Mouse (Mus musculus) left cerebral cortex, postnatal 25 days (tissue): Measurements from ENCODE around the gene Slc39a11. TPM values are rescaled to one million over a fixed set of nuclear protein-coding genes. Genes with fewer than 3 reads are reported as not detected.

Source experiments
- DNase-seq, 2 experiments: peaks; one replicate each; pipeline ENCODE4 v3.0.0; 2022; ENCODE audit warnings: low spot score in 2 of 2, mixed read lengths in 1 of 2
- intact Hi-C: fragments of 180-260 bp; cut with DNase I; formaldehyde crosslinking; loops from one replicate; pipeline ENCODE4 v1.15.1; 2025
- total RNA-seq, 2 experiments: library from RNA; stranded (reverse); gene quantifications; 2 replicates each; pipeline ENCODE4 v1.2.3; 2021

The Slc39a11 gene
- total RNA-seq, 2 experiments from 2014 or later: 11.4 to 13.9 TPM

- peak; percentile 51 to 78 for DNase-seq
Observed at GRCm38 (mm10) chr11:113339770-113340169, 310.1 kb downstream of the Slc39a11 start.

DNA sequence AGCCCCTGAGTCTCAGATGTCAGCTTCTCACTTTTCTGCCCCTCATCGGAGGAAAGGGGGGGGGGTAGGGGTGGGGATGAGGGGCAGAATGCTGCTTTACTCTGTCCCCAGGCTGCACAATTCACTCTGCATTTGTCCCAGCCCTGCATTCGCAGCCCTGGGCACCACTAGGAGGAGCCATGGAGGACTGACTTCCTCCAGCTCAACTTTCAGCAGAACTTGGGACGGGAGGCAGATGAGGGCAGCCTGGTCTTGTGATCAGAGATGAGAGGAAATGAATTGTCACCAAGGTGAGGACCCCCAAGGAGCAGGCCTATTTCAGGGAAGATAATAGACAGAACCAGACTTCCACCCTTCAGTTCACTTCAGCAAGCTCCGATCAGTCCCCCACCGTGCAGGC is 311.3 kb downstream of the Slc39a11 start:
- intact Hi-C loops: no loop called here
- no peak for DNase-seq

More at GRCm38 (mm10) chr11:113339770-113340169, 310.1 kb downstream of the Slc39a11 start:
- intact Hi-C loops: loop anchor here (5.0 kb wide), 1 partner anchor 78 kb away; no protein-coding TSS in a partner anchor

- intact Hi-C loops: no loop called here
- peak; percentile 27 to 83 for DNase-seq
Observed at GRCm38 (mm10) chr11:113335706-113336105, 314.2 kb downstream of the Slc39a11 start.

GRCm38 (mm10) chr11:113334444-113334881 is 315.4 kb downstream of the Slc39a11 start:
- intact Hi-C loops: no loop called here
- peak in 1 of 2 experiments; percentile 44 for DNase-seq

DNA sequence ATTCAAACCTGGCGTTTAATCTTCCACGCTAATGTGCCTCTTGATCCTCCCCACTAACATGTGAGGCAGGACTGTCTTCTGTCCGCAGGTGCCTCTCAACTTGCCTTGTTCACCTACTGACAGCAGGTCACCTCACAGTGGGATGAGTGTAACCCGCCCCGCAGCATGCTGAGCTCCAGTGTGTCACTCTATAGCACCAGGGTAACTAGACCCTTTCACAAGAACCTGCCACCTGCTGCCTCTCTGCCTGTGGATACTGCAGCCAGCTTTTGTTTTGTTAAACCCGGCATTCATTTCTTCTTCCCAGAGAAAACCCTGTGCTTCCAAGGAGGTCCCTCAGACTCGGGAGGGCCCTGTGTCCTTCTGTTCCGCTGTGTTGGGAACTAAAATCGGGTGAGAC is 316.3 kb downstream of the Slc39a11 start:
- DNase-seq: no peak
- intact Hi-C loops: no loop called here

DNA sequence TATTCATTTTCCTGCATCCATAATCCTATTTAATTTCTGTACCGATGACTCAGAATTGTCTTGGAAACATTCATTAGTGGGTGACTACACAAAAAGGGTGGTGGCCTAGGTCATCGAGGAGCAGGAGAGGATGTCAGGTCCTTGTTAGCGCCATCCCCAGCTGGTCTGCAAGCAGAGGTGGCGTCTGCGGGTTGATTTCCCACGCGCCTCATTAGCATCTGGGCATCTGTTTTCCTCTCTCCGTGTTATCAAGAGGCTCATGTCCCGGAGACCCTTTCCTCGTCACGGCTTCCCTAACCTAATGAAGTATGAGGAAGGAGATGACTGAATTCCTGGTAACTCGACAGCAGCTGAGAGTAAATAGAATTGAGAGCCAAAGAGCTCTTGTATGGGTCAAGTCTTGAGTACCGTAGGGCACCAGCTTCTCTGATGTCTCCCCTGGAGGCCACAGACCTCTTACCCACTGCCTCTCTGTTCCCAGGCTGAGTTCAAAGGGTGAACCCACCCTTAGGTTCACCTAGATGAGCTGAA is 319.8 kb downstream of the Slc39a11 start:
- intact Hi-C loops: no loop called here
- DNase-seq: no peak

- intact Hi-C loops: no loop called here
- no peak for DNase-seq
Observed at GRCm38 (mm10) chr11:113327499-113328062, 322.3 kb downstream of the Slc39a11 start.

- intact Hi-C loops: no loop called here
- DNase-seq: peak; percentile 35 to 45
Observed at GRCm38 (mm10) chr11:113326387-113327011, 323.4 kb downstream of the Slc39a11 start.

DNA sequence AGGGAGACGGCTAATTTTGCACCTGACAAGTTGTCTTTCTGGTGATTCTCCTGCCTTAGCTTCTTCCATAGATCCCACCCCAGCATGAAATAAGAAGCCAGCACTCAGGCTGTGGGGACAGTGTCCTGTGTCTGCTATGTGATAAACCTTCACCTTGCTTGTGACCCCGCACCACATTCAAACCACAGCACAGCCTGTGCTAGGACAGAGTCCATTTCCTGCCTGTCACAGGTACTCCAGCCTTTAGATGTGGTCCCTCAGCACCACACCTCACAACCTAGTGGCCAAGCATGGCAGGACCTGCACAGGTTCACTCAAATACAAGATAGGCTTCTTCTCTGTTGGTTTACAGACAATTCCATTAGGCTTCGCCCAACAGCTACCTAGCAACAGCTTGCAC is 328.3 kb downstream of the Slc39a11 start:
- DNase-seq: no peak
- intact Hi-C loops: no loop called here

DNA sequence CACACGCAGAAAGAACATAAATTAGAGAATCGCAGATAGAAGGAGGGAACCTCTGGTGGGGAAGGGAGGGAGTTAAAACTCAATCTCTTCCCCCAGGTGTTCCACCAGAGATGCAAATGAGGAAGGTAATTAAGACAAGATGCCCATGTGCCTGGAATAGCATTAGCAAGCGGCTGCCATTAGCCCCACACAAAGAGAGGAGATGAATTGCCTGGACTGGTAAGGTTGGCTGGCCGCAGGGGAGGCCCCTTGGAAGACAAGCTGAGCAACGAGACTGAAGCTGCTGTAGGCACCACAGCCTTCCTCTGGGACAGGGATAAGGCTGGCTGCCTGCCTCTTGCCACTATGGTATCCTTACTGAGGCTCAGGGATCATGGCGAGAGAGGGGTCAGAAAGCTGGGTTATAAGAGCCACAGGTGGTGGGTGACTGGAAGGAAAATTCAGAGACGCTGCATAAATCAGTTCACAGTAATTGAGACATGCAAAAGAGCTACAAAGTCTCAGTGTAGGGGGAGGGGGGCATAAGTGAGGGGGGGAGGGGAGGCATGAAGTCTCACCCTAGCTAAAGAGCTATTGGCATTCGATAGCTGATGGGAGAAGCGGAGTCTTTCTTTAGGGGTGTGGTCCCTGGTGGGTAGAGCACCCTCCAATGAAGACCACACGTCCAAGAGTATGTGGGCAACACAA is 340.5 kb downstream of the Slc39a11 start:
- DNase-seq: no peak
- intact Hi-C loops: no loop called here

GRCm38 (mm10) chr11:113308256-113308941 is 341.5 kb downstream of the Slc39a11 start:
- intact Hi-C loops: no loop called here
- no peak for DNase-seq

DNA sequence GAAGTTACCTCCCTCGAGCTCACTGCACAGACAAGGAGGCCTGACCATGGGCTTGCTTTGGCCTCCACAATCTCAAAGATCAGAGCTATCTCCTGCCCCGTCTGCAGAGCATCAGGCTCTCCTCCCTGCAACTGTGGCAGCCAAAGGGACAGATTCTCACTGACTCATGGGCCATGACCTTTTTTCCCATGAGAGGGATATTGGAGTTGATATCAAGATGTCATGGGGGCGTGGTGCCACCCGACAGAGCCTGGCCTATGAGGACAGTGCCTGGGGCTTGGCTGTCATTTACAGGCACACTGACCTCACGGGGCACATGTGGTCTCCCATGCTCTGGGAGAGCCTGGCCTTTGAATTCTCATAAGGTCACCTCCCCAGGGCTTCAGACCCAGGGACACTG is 346.7 kb downstream of the Slc39a11 start:
- intact Hi-C loops: no loop called here
- no peak for DNase-seq

DNA sequence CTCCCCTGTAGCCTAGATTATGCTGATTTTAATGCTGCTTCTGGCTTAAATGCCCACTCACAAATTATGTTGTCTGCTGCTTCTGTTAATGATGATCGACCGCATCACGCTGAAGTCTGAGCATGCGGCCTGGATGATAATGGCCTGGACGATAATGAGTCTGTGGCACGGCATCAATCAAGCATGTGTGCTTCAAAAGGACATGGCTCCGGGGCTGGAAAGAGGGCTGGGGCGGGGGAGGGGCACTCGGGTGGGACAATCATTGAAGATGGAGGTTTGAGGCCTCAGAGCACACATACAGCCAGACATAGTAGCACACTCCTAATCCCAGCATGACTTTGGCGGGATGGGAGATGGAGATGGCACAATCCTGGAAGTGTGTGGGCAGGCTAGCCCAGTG is 350.4 kb downstream of the Slc39a11 start:
- DNase-seq: no peak
- intact Hi-C loops: loop anchor here (2.0 kb wide), 1 partner anchor 119 kb away; no protein-coding TSS in a partner anchor

DNA sequence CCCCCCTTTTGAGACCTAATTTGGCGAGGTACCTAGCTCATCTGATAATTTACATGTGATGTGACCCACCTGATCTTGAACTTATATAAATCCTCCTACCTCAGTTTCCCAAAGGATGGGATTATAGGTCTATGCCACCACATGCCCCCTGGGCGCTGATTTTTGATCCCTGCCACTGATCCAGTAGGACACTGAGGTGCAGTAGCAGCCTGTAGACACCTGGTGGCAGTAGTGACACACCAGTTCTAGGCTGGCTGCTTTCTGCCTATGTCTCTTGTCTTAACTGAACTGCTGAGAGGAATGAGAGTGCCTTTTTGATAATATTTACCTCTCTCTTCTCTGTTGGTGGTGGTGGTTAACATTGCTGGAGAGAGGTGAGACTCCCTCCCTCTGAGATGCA is 352.1 kb downstream of the Slc39a11 start:
- peak; percentile 81 to 87 for DNase-seq
- intact Hi-C loops: loop anchor here (2.0 kb wide), 4 partner anchors 121 to 333 kb away; partner anchors contain the start of gene Sstr2

- intact Hi-C loops: loop anchor here (2.0 kb wide), 3 partner anchors 122 to 334 kb away; partner anchors contain the start of gene Sstr2
- no peak for DNase-seq
Observed at GRCm38 (mm10) chr11:113296912-113297625, 352.8 kb downstream of the Slc39a11 start.

DNA sequence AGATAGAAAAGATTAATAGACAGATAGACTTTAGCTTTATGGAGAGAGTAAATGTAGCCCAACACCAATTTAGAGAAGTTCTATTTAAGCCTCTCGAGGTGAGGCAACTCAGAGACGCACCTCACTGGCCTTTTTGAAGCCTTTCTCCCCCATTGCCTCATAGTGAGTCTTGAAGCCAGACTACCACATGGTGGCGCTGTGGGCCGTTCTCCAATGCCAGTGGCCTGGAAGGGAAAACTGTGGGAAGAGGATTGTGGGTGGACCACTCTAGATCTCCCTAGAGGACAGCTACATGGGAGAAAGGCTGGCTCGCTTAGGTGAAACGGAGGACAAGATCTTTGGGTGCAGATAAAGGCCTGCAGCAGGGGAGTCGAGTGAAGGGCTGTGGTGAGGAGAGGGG is 353.7 kb downstream of the Slc39a11 start:
- intact Hi-C loops: loop anchor here (2.0 kb wide), 3 partner anchors 121 to 335 kb away; partner anchors contain the start of gene Sstr2
- DNase-seq: peak; percentile 70 to 81

DNA sequence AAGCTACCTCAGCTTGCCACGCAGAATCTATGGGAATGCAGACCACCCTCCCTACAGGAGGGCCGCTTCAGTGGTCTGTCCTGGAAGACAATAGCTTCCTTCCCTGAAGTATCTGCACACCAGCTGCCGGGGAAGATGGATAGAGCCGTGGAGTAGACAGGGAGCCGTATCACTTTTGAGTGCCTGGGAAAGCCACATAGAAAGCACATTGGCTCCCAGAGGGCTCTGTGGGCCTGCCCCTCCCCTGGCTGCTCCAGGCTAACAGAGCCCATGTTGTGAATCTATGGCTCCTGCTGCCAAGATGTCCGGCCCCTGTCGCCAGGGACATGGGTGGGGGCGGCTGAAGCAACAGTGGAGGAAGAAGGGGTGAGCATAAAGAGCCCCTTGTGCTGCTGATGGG is 355.4 kb downstream of the Slc39a11 start:
- intact Hi-C loops: no loop called here
- DNase-seq: peak in 1 of 2 experiments; percentile 32

GRCm38 (mm10) chr11:113292906-113293614 is 356.8 kb downstream of the Slc39a11 start:
- DNase-seq: no peak
- intact Hi-C loops: no loop called here
